Mouse (Mus musculus) kidney, adult 8-10 months (tissue): ENCODE data around the gene B4galnt2.
A peak's percentile ranks its signal among the peaks of the same experiment; 100 is the strongest.

ENCODE experiments used
- DNase-seq, 2 experiments: peaks; one replicate each; pipeline ENCODE4 v3.0.0; 2022

B4galnt2 gene

GRCm38 (mm10) chr11:95825625-95826024 lies 89.1 kb downstream of the B4galnt2 start:
- DNase-seq = no peak

GRCm38 (mm10) chr11:95824877-95825243 lies 89.8 kb downstream of the B4galnt2 start:
- DNase-seq = peak in 1 of 2 experiments; percentile 35

GRCm38 (mm10) chr11:95824071-95824876 lies 90.4 kb downstream of the B4galnt2 start, which contains the start of gene Phospho1:
Gene Phospho1, plus strand, starts transcription at chr11:95824499.
- DNase-seq = peak; percentile 84 to 86

GRCm38 (mm10) chr11:95822437-95822836 lies 92.3 kb downstream of the B4galnt2 start:
- no peak for DNase-seq

GRCm38 (mm10) chr11:95821511-95821910 lies 93.2 kb downstream of the B4galnt2 start:
- no peak for DNase-seq

GRCm38 (mm10) chr11:95819138-95819537 lies 95.6 kb downstream of the B4galnt2 start:
- DNase-seq = peak in 1 of 2 experiments; percentile 41
